Mouse (Mus musculus): ENCODE results near the gene Casd1.

- TF ChIP-seq CTCF (IDR thresholded peaks at IDR 0.05; ENCODE audit: low read depth, low read length) (no peak), EP300 (IDR thresholded peaks at IDR 0.05; ENCODE audit: insufficient read depth, low read depth, low read length) (peak; percentile 83), POLR2A (IDR thresholded peaks at IDR 0.05; ENCODE audit: insufficient read depth, low read length) (no peak)
Measured at GRCm38 (mm10) chr6:4684706-4685340, 84.2 kb downstream of the Casd1 start.
